Mouse (Mus musculus) CH12.LX (cell line): Measurements from ENCODE around the gene Hist1h2ae.

ENCODE experiments used
- CTCF ChIP-seq, 2 experiments: IDR thresholded peaks in 1 of 2; conservative IDR thresholded peaks in 1 of 2; 2 replicates each; pipeline ENCODE4 v1.5.1; 2011 to 2012; ENCODE audit warnings: low read depth in 2 of 2, low read length in 2 of 2, improper control_type of control experiment in 1 of 2, inconsistent platforms in 1 of 2, mild to moderate bottlenecking in 1 of 2, moderate library complexity in 1 of 2
- E2F4 ChIP-seq: IDR thresholded peaks from 2 replicates; pipeline ENCODE4 v1.6.1; 2011; ENCODE audit warnings: low read depth, low read length, improper control_type of control experiment; ENCODE audit not compliant: insufficient replicate concordance
- EP300 ChIP-seq: IDR thresholded peaks from 2 replicates; pipeline ENCODE4 v1.6.1; 2011; ENCODE audit warnings: low read length, improper control_type of control experiment
- JUND ChIP-seq: conservative IDR thresholded peaks from 2 replicates; pipeline ENCODE4 v1.6.1; 2011; ENCODE audit warnings: low read depth, low read length, improper control_type of control experiment
- MXI1 ChIP-seq: IDR thresholded peaks from 2 replicates; pipeline ENCODE4 v1.6.1; 2011; ENCODE audit warnings: mild to moderate bottlenecking, low read depth, low read length, improper control_type of control experiment
- MYC ChIP-seq: IDR thresholded peaks from 2 replicates; pipeline ENCODE4 v1.6.1; 2011; ENCODE audit warnings: low read depth, mild to moderate bottlenecking, improper control_type of control experiment, low read length
- POLR2A ChIP-seq: IDR thresholded peaks from 2 replicates; pipeline ENCODE4 v1.6.1; 2011; ENCODE audit warnings: low read depth, mild to moderate bottlenecking, improper control_type of control experiment, low read length
- POLR2AphosphoS2 ChIP-seq: IDR thresholded peaks from 2 replicates; pipeline ENCODE4 v1.6.1; 2011; ENCODE audit warnings: low read depth, low read length, improper control_type of control experiment
- RCOR1 ChIP-seq: conservative IDR thresholded peaks from 2 replicates; pipeline ENCODE4 v1.6.1; 2012; ENCODE audit warnings: low read depth, mild to moderate bottlenecking, inconsistent platforms, low read length, improper control_type of control experiment
- ZKSCAN1 ChIP-seq: IDR thresholded peaks from 2 replicates; pipeline ENCODE4 v1.6.1; 2012; ENCODE audit warnings: low read depth, inconsistent platforms, low read length, improper control_type of control experiment, borderline replicate concordance
- ZMIZ1 ChIP-seq: IDR thresholded peaks from 2 replicates; pipeline ENCODE4 v1.6.1; 2012; ENCODE audit warnings: low read depth, mild to moderate bottlenecking, inconsistent platforms, low read length, improper control_type of control experiment
- ZNF384 ChIP-seq: IDR thresholded peaks from 2 replicates; pipeline ENCODE4 v1.6.1; 2012; ENCODE audit warnings: low read depth, low read length, improper control_type of control experiment, inconsistent platforms

GRCm38 (mm10) chr13:23534368-23535131 lies 36.5 kb downstream of the Hist1h2ae start:
- TF ChIP-seq POLR2A (peak; percentile 51; the same call in 1 of the 2 replicates), ZNF384 (no peak; the same call in 1 of the 2 replicates), E2F4 (no peak), POLR2AphosphoS2 (0 out of 2 replicates have a peak, but pooled peaks have one; percentile 72), ZMIZ1 (no peak; the same call in none of the 2 replicates), MYC (no peak), MXI1 (no peak; the same call in 1 of the 2 replicates), EP300 (no peak), RCOR1 (no peak), ZKSCAN1 (no peak), CTCF (conservative IDR thresholded peaks at IDR 0.05 in 1 of 2, IDR thresholded peaks at IDR 0.05 in 1 of 2; ENCODE audit: low read depth in 2 of 2, low read length in 2 of 2) (no peak), JUND (no peak)
